Mouse (Mus musculus) forebrain, embryonic 14.5 days (tissue): ENCODE results near the gene 4930595D18Rik. TPM values are rescaled to one million over a fixed set of nuclear protein-coding genes. Genes with fewer than 3 reads are reported as not detected.
A peak's percentile ranks its signal among the peaks of the same experiment; 100 is the strongest.

Experiments used
- ATAC-seq: fragments of 200-750 bp; cut with Nextera tagmentation; 2 replicates; pipeline ENCODE4 v1.8.0; 2017; ENCODE audit warnings: mild to moderate bottlenecking, moderate library complexity
- DNase-seq: peaks from one replicate; pipeline ENCODE4 v3.0.0-alpha.2; 2015; ENCODE audit warnings: low spot score
- H3K27ac ChIP-seq: fragments of 300-500 bp; sonication (generic); 2 replicates; pipeline ENCODE4 v1.5.1; 2014; ENCODE audit warnings: low read depth, mild to moderate bottlenecking, control low read depth, low read length, moderate library complexity
- H3K27me3 ChIP-seq: fragments of 300-500 bp; sonication (generic); replicated peaks from 2 replicates; pipeline ENCODE4 v1.6.1; 2014; ENCODE audit warnings: low read length, control low read depth, mixed read lengths; ENCODE audit not compliant: control insufficient read depth, insufficient read depth
- H3K36me3 ChIP-seq: fragments of 300-500 bp; sonication (generic); 2 replicates; pipeline ENCODE4 v1.6.1; 2014; ENCODE audit warnings: low read length, control low read depth; ENCODE audit not compliant: control insufficient read depth, insufficient read depth
- H3K4me1 ChIP-seq: fragments of 300-500 bp; sonication (generic); 2 replicates; pipeline ENCODE4 v1.6.1; 2014; ENCODE audit warnings: antibody characterized with exemption, low read length, control low read depth; ENCODE audit not compliant: control insufficient read depth, insufficient read depth
- H3K4me2 ChIP-seq: fragments of 300-500 bp; sonication (generic); 2 replicates; pipeline ENCODE4 v1.6.1; 2014; ENCODE audit warnings: mild to moderate bottlenecking, control low read depth, low read length
- H3K4me3 ChIP-seq: fragments of 300-500 bp; sonication (generic); 2 replicates; pipeline ENCODE4 v1.5.1; 2014; ENCODE audit warnings: low read depth, low read length, control low read depth
- H3K9ac ChIP-seq: fragments of 300-500 bp; sonication (generic); 2 replicates; pipeline ENCODE4 v1.6.1; 2014; ENCODE audit warnings: mild to moderate bottlenecking, low read length, control low read depth, moderate library complexity
- H3K9me3 ChIP-seq: fragments of 300-500 bp; sonication (generic); replicated peaks from 2 replicates; pipeline ENCODE4 v1.6.1; 2016; ENCODE audit warnings: low read length, control low read depth, mixed read lengths; ENCODE audit not compliant: control insufficient read depth
- WGBS: fragments of 180-500 bp; shearing (Covaris S2); extraction: QIAGEN DNeasy Blood & Tissue Kit; methylation state at CpG from one replicate; pipeline ENCODE4 v1.1.7; 2014; 5-methylcytosine and 5-hydroxymethylcytosine counted together
- polyA plus RNA-seq: library from polyadenylated mRNA; unstranded; fragments of >200 nt; fragmentation: Nextera tagmentation; extraction: Ambion mirVana; gene quantifications from 2 replicates; pipeline ENCODE4 v1.2.1, GENCODE M21; 2014

Gene 4930595D18Rik
- polyA plus RNA-seq, 1 experiment from 2014 or later, result not detected

- Histone ChIP-seq H3K4me2 (no peak overlapping the region), H3K9ac (no peak overlapping the region), H3K27ac (no peak overlapping the region), H3K9me3 (no peaks in the 10 kb centered on the region), H3K27me3 (no peaks in the 10 kb centered on the region), H3K4me3 (no peak overlapping the region), H3K36me3 (0 out of 2 replicates have a peak, but pooled peaks cover 2% of the 10 kb centered on the region), H3K4me1 (no peaks in the 10 kb centered on the region)
- ATAC-seq, result no peak
- 96% methylated on average over 6 of the region's 6 CpGs for WGBS
- DNase-seq, result no peak
These were observed 1.9 kb downstream of the 4930595D18Rik start for GRCm38 (mm10) chr12:111182378-111182777.

GRCm38 (mm10) chr12:111181848-111182247, 2.4 kb downstream of the 4930595D18Rik start:
- Histone ChIP-seq H3K9ac (no peak overlapping the region), H3K36me3 (0 out of 2 replicates have a peak, but pooled peaks cover 2% of the 10 kb centered on the region), H3K9me3 (no peaks in the 10 kb centered on the region), H3K4me3 (no peak overlapping the region), H3K4me1 (no peaks in the 10 kb centered on the region), H3K27me3 (no peaks in the 10 kb centered on the region), H3K4me2 (no peak overlapping the region), H3K27ac (no peak overlapping the region)
- 83% methylated on average over 5 of the region's 5 CpGs for WGBS
- ATAC-seq (no peak), DNase-seq (no peak)

GRCm38 (mm10) chr12:111178772-111179171, 5.5 kb downstream of the 4930595D18Rik start:
- ATAC-seq, result no peak
- Histone ChIP-seq H3K9me3 (no peaks in the 10 kb centered on the region), H3K36me3 (peaks cover 11% of the 10 kb centered on the region), H3K4me1 (no peaks in the 10 kb centered on the region), H3K9ac (no peak overlapping the region), H3K4me3 (no peak overlapping the region), H3K4me2 (no peak overlapping the region), H3K27me3 (no peaks in the 10 kb centered on the region), H3K27ac (no peak overlapping the region)
- WGBS, result 73% methylated on average over 4 of the region's 4 CpGs
- DNase-seq, result no peak

GRCm38 (mm10) chr12:111168891-111169290, 15.4 kb downstream of the 4930595D18Rik start:
- Histone ChIP-seq H3K4me2 (no peak overlapping the region), H3K9ac (no peak overlapping the region), H3K4me1 (peaks cover 20% of the 10 kb centered on the region), H3K27ac (no peak overlapping the region), H3K9me3 (no peaks in the 10 kb centered on the region), H3K36me3 (peaks cover 7% of the 10 kb centered on the region; the same call in 1 of the 2 replicates), H3K27me3 (no peaks in the 10 kb centered on the region), H3K4me3 (no peak overlapping the region)
- DNase-seq (no peak), ATAC-seq (no peak)
- 74% methylated on average over 4 of the region's 4 CpGs for WGBS

GRCm38 (mm10) chr12:111166681-111167289, 17.5 kb downstream of the 4930595D18Rik start:
- Histone ChIP-seq H3K9ac (peak overlapping the region; percentile 81), H3K4me3 (peak overlapping the region; percentile 69), H3K4me1 (peaks cover 33% of the 10 kb centered on the region), H3K27me3 (no peaks in the 10 kb centered on the region), H3K4me2 (peak overlapping the region; percentile 82), H3K36me3 (peaks cover 2% of the 10 kb centered on the region; the same call in 1 of the 2 replicates), H3K27ac (peak overlapping the region; percentile 86), H3K9me3 (no peaks in the 10 kb centered on the region)
- WGBS, result under 1% methylated on average over 32 of the region's 48 CpGs
- ATAC-seq (peak; percentile 33), DNase-seq (peak; percentile 39)

- peak; percentile 44 for ATAC-seq
- peak within 1 kb of the TSS; percentile 86 for H3K27ac ChIP-seq
- WGBS, result 6% methylated on average over 57 of the region's 105 CpGs
These were observed 18.3 kb downstream of the 4930595D18Rik start, which contains the start of gene Traf3 for GRCm38 (mm10) chr12:111165831-111166591. Gene Traf3, plus strand, starts transcription at chr12:111166370.

GRCm38 (mm10) chr12:111165146-111165812, 19.0 kb downstream of the 4930595D18Rik start:
- no peaks in the 10 kb centered on the region for H3K27me3 ChIP-seq
- ATAC-seq (no peak), DNase-seq (peak; percentile 46)
- H3K4me2 ChIP-seq, result peak overlapping the region; percentile 82
- H3K4me1 ChIP-seq, result peaks cover 36% of the 10 kb centered on the region
- H3K9me3 ChIP-seq, result no peaks in the 10 kb centered on the region
- WGBS, result 69% methylated on average over 10 of the region's 10 CpGs
- no peaks in the 10 kb centered on the region; the same call in 1 of the 2 replicates for H3K36me3 ChIP-seq
- H3K27ac ChIP-seq, result peak overlapping the region; percentile 86
- H3K9ac ChIP-seq, result 0 out of 2 replicates have a peak overlapping the region, but pooled peaks have one; percentile 81
- no peak overlapping the region for H3K4me3 ChIP-seq

More at GRCm38 (mm10) chr12:111165831-111166591, 18.3 kb downstream of the 4930595D18Rik start, which contains the start of gene Traf3:
- Histone ChIP-seq H3K9ac (peak within 1 kb of the TSS; percentile 81), H3K4me2 (peak within 1 kb of the TSS; percentile 82), H3K36me3 (no peaks in the 10 kb centered on the region; the same call in 1 of the 2 replicates), H3K4me3 (peak within 1 kb of the TSS; percentile 69), H3K9me3 (no peaks in the 10 kb centered on the region), H3K4me1 (peaks cover 36% of the 10 kb centered on the region), H3K27me3 (no peaks in the 10 kb centered on the region)
- peak; percentile 84 for DNase-seq

- Histone ChIP-seq H3K27ac (peak overlapping the region; percentile 86), H3K27me3 (no peaks in the 10 kb centered on the region), H3K4me2 (peak overlapping the region; percentile 49), H3K9me3 (no peaks in the 10 kb centered on the region), H3K4me1 (peaks cover 36% of the 10 kb centered on the region), H3K9ac (peak overlapping the region; percentile 53), H3K36me3 (no peaks in the 10 kb centered on the region), H3K4me3 (peak overlapping the region; percentile 22)
- ATAC-seq (peak; percentile 85), DNase-seq (peak; percentile 98)
- under 1% methylated on average over 13 of the region's 13 CpGs for WGBS
These were observed 20.0 kb downstream of the 4930595D18Rik start for GRCm38 (mm10) chr12:111164310-111164751.
